Mouse (Mus musculus) lung, postnatal 10 days (tissue): Measurements from ENCODE around the gene C8a.

Experiments
- DNase-seq: peaks from one replicate; pipeline ENCODE4 v3.0.0; 2021

C8a gene

DNA sequence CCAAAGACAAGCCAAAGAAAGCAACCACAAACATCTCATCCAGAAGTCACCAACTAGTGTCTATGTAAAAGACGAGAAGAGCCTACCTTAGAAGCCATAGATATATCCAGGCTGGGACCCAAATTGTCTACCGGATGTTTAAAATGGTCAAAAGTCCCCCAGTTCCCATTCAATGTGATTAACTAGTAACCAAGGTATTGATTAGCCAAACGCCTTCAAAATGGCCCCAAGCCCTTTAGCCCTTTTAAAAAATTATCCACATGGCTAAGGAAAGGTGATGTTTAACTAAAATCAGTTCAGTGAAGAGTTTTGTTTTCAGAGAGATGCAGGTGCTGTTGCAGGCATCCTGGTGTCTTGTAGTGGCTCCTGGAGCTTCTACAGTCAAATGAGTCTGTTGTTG, at the start of gene C8a:
TSS of gene C8a (minus strand) at position 76 of the 400 bp plus-strand sequence.
- DNase-seq: no peak

DNA sequence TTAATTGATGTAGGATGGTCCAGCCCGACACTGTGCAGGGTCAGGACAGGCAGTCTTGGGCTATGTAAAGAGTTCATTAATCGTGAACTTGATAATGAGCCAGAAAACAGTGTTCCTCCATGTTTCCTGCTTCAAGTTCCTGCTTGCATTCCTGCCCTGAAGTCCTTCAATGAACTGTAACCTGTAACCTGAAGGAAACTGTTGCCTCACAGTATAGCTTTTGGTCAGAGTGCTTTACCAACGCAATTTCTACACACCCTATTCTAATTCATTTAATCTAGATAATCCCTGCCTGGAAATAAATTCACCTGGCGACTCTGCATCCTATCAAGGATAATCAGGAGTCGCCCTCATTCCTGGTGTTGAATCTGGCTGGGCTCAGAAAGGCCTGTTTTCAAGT, 49.2 kb upstream of the C8a start:
- DNase-seq: no peak

DNA sequence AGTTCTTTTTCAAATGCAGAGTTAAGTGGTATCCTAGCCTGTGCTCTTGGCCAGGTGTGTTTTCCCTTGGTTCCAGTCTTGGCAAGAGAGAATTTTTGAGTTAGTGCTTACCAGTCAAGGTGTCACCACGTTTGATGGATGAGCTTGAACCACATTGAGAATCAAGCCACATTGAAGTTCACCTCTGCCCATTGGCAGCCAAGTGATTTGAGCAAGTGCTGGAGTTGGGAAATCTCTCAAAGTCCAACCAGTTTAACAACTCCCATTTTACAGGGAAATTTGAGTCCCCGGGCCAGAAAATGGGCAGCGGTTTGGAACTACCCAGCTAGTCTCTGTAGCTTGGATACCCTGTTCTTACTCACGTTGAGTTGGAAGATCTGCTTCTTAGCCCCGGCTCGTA, 41.8 kb upstream of the C8a start:
- no peak for DNase-seq

DNA sequence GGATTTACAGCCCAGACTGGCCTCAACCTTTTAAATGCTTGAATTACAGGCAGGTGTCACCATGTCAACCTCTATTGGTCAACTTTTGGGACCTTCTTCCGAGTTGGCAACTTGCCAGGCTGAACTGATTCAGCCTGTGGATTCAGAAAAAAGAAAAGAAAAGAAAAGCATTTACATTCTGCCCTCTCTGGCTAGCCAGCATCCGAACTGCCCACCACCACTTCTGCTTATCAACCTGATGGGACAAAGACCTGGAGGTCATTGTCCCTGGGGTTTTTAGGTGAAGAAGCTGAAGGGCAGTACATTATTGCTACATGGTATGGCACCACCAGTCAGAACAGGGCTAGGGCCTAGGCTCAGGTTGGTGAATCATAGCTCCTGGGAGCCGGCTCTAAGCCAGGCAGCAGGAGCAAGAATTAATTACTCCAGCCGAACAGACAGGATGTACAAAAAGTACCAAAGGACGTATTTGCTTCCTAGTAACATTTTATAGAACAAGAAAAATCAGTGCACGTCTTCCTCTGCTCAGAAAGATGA, 38.6 kb upstream of the C8a start:
- DNase-seq: no peak

DNA sequence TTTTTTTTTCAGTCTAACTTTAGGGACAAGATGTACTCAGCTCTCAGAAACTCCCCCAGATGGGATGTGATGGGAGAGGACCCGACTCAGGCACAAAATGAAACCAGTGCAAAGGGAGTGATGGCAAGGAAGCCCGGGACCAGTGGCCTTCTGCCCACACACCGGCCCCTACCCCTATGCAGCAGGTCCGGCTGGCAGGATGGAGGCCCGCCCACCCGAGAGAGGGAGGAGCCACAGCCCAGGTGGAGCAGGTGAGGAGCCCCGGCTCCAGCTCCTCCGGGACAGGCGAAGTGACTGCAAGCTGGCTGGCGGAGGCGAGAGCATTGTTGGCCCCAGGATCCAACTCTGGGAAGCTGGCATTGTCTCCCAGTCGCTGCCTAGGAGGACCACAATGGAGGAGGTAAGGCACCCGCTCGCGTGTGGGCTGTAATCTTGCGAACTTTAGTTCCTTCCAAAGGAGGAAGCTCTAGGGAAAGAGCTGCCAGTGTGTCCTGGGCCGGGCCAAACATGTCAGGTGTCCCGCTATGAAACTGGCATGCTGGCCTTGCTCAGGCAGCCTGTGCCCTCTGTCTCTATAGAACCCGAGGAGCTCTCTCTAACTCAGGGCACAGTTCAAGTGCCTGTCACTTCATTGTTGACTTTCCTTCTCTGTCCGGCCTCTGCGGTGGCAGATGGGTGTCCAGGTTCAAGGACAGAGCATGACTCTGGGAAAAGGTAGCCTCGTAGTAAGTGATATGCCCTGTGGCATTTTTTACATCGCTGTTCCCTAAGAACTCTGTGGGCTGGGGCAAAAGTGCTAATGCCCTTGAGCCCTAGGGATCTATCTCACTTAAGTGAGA, 37.3 kb upstream of the C8a start, which contains the start of gene Fyb2:
TSS of gene Fyb2 (plus strand) at position 166 of the 839 bp plus-strand sequence.
- no peak for DNase-seq

DNA sequence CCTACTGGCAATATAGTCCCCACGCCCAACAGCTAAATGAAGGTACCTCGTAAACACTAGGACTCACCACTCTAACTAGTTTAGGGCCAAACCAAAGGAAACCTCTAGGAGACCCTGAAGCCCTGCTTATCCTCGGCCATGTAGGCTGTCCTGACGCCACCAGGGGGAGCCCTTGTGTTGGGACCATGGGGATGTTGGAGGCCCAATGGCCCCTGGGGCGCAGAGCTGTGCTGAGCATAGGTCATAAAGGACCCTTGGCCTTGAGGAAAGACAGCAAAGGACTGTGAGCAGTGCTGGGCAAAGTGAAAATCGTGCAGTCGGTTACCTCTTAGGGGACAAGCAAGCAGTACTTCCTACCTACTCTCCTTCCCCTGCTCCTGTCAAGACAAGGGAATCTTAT, 35.5 kb upstream of the C8a start:
- DNase-seq: peak; percentile 77

DNA sequence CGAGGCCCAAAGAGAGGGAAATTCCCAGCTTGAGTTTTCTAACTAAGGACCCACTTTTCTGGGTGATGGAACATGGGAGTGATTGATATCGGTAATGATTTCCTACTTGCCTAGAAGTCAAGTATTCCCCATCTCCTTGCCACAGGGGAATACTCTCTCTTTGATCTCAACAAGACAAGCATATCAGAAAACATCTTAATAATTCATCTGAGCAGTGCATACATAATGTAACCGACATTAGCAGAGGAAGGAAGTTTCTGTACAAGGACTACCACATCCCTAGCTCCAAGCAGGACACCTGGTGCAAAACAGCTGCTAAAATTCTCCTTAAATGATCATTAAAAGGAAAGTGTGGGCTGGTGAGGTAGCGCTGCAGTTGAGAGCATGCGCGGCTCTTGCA, 28.9 kb upstream of the C8a start:
- no peak for DNase-seq

DNA sequence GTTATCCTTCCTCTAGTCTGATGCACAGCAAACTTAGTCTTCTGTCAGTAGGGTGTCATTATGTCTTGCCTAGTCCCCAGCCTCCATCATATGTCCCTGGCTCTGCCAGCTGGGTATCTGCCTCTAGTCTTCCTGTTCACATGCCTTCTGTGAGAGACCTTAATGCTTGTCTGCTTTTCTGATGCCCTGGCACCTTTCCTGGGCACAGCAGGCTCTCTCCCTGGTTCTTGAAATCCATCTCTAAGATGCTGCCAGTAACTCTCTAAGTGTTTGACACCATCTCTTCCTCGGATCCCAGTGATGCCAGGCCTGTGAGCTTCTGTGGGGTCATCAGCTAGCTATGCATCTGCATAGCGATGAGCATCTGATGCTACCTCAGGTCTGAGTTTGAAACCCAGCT, 26.6 kb upstream of the C8a start:
- DNase-seq: no peak

DNA sequence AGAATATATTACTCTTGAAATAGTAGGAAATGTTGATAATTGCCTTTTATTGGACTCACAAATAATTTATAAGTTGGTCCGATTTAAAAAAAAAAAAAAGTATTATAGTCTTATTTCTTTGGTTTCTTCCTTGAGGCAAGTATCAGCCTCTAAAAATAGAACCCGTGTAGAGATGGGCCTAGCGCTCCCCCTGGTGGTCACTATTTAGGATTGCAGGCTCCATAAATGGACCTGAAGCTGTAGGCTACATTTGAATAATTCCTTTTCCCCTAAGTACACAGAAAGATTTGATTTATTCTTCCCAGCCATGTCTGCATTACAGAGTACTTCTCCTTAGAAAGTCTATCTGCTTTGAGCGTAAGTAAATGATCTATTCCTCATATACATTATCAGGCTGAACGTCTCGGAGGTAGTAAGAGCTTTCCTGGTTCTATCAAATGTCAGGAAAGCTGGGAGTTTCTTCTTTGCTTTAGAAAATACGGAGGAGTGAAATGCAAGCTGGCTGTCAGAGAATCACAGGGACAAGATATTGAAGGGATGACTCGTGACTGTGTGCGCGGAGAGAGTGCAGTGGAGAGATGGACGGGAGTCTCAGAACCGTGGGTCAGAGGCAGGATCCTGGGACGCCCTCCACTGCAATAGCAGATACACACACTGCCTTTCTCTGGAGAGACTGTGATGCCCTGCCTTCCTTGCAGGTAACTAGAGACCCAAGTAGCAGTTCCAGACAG, 18.0 kb upstream of the C8a start:
- DNase-seq: peak; percentile 50

DNA sequence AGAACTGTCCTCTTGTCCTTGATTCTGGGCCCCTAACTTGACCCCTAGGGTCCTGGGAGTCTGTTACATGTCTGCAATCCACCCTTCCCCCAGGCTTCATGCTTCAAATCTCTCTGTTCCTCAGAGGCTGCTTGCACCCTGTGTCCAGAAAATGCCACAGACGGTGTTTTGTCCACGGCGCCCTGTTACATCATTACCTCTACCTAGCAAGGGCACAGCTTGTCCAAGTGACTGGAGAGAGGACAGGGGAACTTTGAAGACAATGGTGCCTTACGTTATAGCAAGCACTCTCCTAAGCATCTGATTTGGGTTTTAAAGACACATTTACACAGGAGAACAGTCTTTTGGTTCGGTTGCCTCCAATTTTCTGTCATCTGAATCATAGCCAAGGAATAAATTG, 17.4 kb upstream of the C8a start:
- no peak for DNase-seq

DNA sequence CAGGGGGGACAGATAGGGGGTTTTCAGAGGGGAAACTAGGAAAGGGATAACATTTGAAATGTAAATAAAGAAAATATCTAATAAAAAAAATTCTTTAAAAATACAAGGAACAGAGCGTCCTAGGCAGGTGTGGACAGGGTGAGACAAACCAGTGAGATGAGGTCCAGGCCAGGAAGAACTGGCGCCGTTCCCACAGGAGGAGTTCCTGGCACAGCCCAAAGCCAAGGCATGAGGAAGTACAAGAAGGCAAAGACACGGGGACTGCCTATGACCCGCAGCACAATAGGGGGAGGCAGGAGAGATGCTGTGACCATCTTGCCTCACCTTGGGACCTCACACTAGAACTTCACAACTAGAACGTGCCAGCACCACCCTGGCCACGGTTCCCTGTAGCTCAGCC, 15.5 kb upstream of the C8a start:
- DNase-seq: no peak

DNA sequence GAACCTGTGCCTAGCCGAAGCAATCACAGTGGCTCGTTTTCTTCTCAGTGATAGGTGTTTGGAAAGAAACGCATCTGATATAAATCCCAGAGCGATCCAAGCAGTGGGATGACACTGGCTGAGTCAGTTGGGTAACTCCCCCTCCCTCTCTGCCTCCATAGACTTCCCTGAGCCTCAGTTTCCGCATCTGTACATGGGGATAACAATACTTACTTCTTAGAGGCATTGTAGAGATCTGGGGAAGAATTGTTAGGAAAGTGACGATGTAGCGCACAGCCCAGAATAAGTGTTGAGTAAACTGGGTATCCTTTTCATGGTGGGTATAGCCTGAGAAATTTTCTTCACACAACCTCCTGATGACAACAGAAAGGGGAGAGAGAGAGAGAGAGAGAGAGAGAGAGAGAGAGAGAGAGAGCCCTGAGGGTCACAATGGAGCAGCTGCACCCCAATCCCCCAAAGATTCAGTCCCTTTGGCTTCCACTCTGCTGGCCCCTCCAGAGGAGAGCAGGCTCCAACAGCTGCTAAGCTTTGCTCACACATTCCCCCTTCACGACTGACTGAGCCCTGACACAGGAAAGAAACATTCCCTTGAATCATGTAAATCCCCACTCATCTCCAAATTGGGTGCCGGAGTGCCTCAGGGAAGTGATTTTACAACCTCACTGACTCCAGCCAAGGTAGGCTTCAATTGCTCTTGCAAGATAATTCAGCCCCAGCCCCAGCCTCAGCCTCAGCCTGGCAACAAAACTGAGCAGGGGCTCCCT, 12.5 kb upstream of the C8a start:
- peak; percentile 62 for DNase-seq

DNA sequence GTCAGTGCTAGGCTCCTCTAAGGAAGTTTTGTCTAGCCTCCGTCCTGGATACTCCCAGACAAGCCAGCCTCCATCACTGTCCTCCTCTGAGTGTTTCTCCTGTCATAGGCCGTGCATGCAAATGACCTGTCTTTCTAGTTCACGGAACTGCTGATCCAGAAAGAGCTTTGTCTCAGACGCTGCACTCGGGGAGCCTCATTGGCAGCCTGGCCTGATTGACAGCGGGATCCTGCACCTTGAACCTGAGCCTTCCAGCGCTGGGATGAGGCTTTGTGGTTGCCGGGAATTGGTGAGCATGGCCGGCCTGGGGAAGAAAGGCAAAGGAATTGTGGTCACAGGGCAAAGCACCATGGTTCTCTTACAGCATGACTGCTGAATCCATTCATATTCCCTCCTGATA, 11.3 kb upstream of the C8a start:
- DNase-seq: no peak

DNA sequence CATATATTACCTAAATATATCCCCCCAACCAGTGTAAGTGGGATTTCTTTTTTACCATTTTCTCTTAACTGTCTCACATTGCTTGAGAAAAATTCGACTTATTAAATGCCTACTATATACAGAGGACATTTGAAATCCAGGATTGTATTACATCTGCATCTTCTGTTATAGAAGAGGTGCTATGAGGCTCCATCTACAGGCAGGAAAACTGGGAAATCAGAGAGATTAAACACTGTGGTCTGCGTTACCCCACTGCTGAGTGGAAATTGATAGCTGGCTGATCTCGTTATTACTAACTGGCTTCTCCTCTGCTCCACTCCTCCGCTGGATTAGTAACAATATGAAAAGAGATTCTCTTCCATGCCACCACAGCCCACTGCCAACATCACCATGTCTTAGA, 366 bp downstream of the C8a start:
- no peak for DNase-seq

DNA sequence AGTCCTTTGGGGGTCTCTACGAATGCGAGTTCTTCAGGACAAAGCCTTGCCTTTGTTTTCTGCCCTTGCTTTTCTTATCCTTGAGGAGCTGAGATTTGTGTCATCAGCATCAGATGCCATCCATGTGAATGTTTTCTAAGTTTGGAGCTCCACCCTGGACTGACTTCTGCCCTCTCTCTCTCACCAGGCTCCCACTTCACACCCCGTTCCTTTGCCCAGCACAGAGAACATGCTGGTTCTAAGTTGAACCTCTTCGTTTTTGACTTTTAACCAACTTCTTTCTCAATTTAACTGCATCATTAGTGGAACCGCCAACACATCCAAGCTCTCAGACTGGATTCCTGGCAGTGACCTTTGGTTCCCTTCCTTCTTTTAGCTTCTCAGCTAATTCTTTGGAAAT, 6.0 kb downstream of the C8a start:
- no peak for DNase-seq

DNA sequence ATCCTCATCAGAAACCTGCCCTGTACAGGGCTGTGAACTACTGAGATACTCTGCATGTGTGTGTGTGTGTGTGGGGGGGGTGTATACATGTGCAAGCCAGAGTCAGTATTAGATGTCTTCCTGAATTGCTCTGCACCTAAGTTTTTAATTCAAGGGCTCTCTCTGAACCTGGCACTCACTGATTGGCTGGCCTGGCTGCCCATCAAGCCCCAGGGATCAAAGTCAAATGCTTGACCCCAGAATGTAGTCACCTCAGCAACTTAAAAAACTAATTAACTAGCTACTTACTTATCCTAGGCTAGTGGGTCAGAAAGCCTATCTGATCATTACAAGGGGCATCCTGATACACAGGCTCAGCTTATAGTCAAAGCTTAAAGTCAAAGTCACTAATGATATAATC, 6.6 kb downstream of the C8a start:
- DNase-seq: no peak

DNA sequence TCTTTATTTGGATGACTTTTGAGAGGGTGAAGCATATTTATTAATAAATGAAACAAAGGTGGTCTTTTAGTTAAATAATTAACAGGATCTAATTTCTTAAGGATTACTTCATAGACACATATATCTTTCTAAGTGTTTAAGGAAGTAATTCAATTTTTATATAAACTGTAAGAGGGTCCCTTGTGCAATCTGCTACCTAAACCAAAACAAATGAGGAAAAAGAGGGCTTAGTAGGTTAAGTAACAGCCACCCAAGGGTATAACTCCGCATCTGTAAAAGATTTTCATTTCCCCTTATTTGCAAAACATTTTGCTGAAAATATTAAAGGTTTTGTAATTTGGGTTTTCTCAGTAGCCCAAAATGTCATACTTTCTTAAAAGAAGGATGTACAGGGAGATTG, 11.8 kb downstream of the C8a start:
- no peak for DNase-seq

DNA sequence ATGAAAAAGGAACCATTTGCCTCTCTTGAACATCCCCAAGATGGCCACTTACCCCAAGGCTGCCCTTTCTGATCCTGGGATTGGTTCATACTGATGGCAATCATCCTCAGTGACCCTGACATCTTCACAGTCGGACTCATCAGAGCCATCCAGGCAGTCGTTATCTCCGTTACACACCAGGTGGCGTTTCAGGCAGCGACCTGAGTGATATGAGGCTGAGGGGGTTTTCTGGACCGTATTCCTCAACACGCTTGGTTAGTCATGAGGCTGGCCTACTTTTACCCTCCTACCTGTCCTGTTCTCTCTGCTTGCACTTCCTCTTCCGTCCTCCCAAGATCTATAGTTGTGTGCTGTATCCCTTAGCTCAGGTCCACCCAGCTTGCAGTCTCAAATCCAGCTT, 15.0 kb downstream of the C8a start:
- DNase-seq: no peak

DNA sequence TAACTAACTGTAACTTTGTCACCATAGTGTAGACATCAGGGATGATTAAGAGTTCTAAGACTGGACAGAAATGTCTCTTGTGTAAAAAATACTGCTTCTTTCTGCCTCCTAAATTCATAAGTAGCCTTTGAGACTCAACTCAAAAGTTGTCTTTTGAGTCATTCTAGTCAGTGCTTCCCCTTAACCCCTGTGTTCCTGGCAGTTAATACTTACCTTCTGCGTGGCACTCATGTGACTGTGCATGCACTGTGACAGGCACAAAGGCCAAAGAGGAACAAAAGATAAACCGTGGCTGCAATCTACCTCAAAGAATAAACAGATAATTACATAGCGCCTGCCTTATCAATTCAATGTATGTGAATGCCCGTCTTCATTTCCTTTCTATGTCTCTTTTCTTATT, 18.4 kb downstream of the C8a start:
- no peak for DNase-seq

DNA sequence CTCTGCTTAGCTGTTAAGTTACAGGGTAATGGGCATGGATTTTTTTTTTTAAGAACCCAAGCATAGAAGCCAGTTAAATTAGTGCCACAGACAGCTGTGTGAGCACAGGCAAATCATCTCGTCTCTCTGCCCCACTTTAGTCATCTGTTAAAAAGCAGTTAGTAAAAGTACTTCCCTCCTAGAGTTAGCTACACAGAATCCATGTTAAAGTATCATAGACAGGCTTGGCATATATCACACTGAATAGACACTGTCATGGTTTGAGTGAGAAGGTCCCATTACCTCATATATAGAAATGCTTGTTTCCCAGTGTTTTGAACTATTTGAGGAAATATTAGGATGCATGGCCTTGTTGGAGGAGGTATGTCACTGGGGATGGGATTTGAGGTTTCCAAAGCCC, 19.2 kb downstream of the C8a start, which contains the start of gene Gm17662:
TSS of gene Gm17662 (plus strand) at position 301 of the 400 bp plus-strand sequence.
- DNase-seq: no peak

DNA sequence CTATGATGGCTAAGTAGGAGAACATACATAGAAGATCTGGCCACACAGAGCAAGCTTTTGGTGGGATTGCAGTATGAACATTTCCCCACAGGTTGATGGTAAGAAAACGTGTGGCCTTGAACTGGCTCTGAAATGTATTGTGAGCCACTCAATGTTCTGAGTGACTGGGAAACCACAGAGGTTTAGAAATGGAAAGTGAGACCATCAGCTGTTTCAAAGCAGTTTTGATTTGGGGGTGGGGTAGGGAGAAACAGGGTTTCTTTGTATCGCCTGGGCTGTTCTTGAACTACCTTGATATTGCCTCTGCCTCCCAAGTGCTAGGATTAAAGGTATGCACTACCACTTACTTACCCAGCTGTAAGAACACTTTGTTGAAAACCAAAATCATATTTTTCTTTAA, 21.0 kb downstream of the C8a start:
- DNase-seq: no peak

DNA sequence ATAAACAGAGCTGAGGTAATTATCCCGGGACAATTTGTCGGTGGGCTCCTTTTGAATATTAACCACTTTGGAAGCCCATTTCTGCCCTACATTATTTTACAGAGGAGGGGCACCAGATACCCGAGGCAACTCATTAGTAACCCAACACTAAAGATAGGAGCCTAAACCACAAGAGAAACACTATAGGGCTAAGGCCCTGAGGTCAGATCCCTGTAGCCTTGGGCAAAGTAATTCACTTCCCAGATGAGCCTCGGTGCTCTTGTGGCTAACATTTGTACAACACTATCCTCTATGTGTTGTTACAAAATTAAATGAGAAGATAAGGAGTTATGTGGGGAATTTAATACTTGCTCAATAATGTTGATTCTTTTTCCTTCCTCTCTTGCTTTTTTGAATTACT, 32.7 kb downstream of the C8a start:
- no peak for DNase-seq

DNA sequence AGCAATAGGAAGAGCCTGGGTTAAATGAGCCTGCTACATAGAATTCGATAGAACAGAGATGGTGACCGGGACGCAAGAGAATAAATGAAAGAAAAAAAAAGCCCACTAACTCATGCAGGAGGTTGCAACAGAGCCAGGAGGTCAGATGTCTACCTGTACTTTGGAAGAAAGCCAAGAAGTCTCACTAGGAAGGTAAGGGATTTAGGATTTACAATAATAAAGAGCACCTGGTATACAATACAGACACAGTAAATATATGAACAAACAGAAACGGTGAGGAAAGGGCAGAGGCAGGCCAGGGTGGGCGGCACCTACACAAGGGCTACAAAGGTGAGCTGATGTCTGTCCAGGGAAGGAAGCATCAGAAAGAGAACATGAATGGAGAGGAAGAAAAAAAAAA, 34.0 kb downstream of the C8a start:
- no peak for DNase-seq
